Mouse (Mus musculus) limb, embryonic 14.5 days (tissue): ENCODE measurements at regions not wholly inside any gene's neighbourhood (a gene's known extent, or its start where the extent isn't known, plus 50 kb on each side); places are given as distances from the start of the nearest gene placed in this dataset.

ENCODE experiments used
- ATAC-seq: fragments of 200-750 bp; cut with Nextera tagmentation; 2 replicates; pipeline ENCODE4 v1.8.0; 2017; ENCODE audit warnings: low read depth, moderate number of reproducible peaks, moderate TSS enrichment; ENCODE audit not compliant: low FRiP score
- DNase-seq: peaks from one replicate; pipeline ENCODE4 v3.0.0-alpha.2; 2015; ENCODE audit warnings: low spot score
- H3K27ac ChIP-seq: fragments of 300-500 bp; sonication (generic); replicated peaks from 2 replicates; pipeline ENCODE4 v1.5.1; 2014; ENCODE audit warnings: low read depth, mild to moderate bottlenecking, low read length, moderate library complexity, mixed read lengths
- H3K27me3 ChIP-seq: fragments of 300-500 bp; sonication (generic); 2 replicates; pipeline ENCODE4 v1.6.1; 2014; ENCODE audit warnings: low read length, mixed read lengths; ENCODE audit not compliant: control insufficient read depth, insufficient read depth
- H3K36me3 ChIP-seq: fragments of 300-500 bp; sonication (generic); 2 replicates; pipeline ENCODE4 v1.6.1; 2014; ENCODE audit warnings: mild to moderate bottlenecking, low read length, moderate library complexity, mixed read lengths; ENCODE audit not compliant: control insufficient read depth, insufficient read depth
- H3K4me1 ChIP-seq: fragments of 300-500 bp; sonication (generic); 2 replicates; pipeline ENCODE4 v1.6.1; 2014; ENCODE audit warnings: antibody characterized with exemption, low read length, mixed read lengths; ENCODE audit not compliant: control insufficient read depth, insufficient read depth
- H3K4me2 ChIP-seq: fragments of 300-500 bp; sonication (generic); replicated peaks from 2 replicates; pipeline ENCODE4 v1.6.1; 2014; ENCODE audit warnings: low read depth, mild to moderate bottlenecking, low read length, moderate library complexity; ENCODE audit not compliant: severe bottlenecking
- H3K4me3 ChIP-seq: fragments of 300-500 bp; sonication (generic); replicated peaks from 2 replicates; pipeline ENCODE4 v1.5.1; 2014; ENCODE audit warnings: low read length
- H3K9ac ChIP-seq: fragments of 300-500 bp; sonication (generic); 2 replicates; pipeline ENCODE4 v1.6.1; 2014; ENCODE audit warnings: mild to moderate bottlenecking, low read depth, low read length, moderate library complexity; ENCODE audit not compliant: severe bottlenecking
- H3K9me3 ChIP-seq: fragments of 300-500 bp; sonication (generic); 2 replicates; pipeline ENCODE4 v1.6.1; 2016; ENCODE audit warnings: low read length; ENCODE audit not compliant: control insufficient read depth
- POLR2A ChIP-seq: fragments of 200-500 bp; IDR thresholded peaks from 2 replicates; pipeline ENCODE4 v1.8.0; 2012; ENCODE audit warnings: inconsistent platforms, mild to moderate bottlenecking, moderate library complexity, borderline replicate concordance; ENCODE audit not compliant: insufficient read depth, insufficient read length; ENCODE audit errors: extremely low read depth

DNA sequence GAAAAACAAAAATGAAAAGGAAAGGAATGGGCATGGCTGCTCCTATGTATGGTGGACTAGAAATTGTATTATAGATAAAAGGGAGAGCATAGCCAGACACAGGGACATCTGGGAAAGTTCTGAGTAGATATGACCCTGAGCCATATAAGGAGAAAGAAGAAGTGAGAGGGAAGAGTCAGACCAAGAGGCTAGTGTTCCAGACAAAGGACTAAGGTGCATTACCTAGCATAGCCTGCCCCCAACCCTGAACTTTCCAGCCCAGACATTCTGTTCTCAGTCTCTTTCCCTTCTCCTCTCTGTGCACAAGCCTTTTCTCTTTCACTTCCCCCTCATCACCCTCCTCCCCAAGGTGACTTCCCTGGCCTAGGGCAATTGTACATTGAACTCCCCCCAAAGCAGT, 58.9 kb upstream of the Mettl4 start:
- no peak overlapping the region for H3K4me2 ChIP-seq
- no peak overlapping the region for H3K9ac ChIP-seq
- no peak overlapping the region for H3K4me3 ChIP-seq
- H3K4me1 ChIP-seq = no peaks in the 10 kb centered on the region
- no peak overlapping the region for H3K27ac ChIP-seq
- peaks cover 22% of the 10 kb centered on the region for H3K9me3 ChIP-seq
- no peak for DNase-seq
- no peak for ATAC-seq
- no peak for TF ChIP-seq POLR2A
- no peaks in the 10 kb centered on the region for H3K27me3 ChIP-seq
- H3K36me3 ChIP-seq = no peaks in the 10 kb centered on the region
